Mouse (Mus musculus): Measurements from ENCODE around the gene Syne1.

Syne1 gene

DNA sequence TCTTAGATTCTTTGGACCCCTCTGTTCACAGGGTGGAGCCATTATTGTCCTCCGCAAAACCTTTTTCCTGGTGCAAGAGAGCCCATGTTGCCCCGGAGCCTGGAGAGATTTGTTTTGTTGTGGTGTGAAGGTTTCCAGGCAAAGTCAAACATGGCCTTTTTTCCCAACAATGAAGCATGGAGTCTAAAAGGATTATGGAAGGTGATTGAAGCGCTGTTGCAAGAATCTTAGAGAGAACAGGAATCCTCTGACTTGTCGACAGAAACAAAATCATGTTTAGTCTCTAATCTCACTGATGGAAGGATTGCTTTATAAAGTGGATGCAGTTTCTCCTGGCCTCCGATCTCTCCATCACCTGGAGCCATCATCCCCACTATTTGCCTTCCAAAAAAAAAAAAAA is at the start of gene Syne1:
Syne1 (minus strand) TSS at position 101 of the 400 bp plus-strand sequence.
- in situ Hi-C loops (cut with MboI; ENCODE audit: low sequenced_read_pairs): no loop called here

DNA sequence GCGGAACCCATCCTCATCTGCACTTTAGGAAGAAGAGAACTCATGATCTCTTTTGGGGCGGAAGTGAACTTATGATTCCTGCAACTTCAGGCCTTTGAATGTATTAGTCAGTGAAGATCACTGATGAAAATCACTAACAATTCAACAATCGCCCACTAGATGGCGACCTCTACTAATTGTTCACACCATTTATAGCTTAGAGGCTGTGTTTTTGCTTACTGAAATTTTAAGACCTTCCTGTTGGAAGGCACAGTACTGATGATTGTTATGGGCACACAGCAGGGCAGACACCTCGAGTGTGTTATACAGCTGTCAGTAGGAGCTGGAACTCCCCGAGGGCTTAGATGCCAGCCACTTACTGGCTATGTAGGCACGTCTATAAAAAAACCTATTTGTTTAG is 48.8 kb upstream of the Syne1 start:
- in situ Hi-C loops (cut with MboI; ENCODE audit: low sequenced_read_pairs): no loop called here

DNA sequence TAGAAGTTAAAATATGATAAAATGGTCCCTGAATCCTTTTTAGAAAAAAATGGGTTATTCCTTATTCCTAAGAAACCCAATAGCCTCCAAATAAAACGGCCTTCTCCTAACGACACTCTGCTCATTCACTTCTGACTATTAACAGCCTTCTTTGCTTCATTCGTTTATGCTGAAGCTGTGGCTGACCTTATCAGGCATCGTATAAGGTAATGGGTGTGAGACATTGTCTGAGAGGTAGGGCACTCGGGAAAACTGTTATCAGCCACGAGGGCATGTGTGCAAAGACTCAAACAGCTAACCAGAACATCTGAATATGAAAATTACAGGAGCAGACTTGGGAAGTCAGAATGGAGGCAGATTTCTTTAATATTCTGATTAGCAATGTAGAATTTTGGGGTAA is 45.3 kb upstream of the Syne1 start:
- in situ Hi-C loops (cut with MboI; ENCODE audit: low sequenced_read_pairs): loop anchor here (10.0 kb wide), 1 partner anchor 188 kb away; no protein-coding TSS in a partner anchor

DNA sequence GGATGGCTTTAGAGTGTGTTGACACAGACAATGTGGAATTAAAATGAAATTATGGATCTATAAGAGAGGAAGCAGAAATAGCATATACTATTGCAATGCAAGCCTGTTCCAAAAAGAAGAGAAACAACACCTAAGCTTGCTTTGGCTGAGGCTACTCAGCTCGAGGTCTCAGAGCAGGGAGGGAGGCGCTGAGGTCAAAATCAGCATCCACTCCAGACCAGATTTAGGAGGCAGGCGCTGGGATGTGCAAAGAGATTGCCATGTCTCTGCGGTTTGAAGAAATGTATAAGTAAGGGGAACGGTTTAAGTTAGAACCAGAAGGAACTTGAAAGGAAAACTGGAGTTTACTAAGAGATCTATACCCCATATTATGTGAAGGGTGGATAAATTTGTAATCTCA is 43.2 kb upstream of the Syne1 start:
- in situ Hi-C loops (cut with MboI; ENCODE audit: low sequenced_read_pairs): loop anchor here (10.0 kb wide), 1 partner anchor 190 kb away; no protein-coding TSS in a partner anchor

DNA sequence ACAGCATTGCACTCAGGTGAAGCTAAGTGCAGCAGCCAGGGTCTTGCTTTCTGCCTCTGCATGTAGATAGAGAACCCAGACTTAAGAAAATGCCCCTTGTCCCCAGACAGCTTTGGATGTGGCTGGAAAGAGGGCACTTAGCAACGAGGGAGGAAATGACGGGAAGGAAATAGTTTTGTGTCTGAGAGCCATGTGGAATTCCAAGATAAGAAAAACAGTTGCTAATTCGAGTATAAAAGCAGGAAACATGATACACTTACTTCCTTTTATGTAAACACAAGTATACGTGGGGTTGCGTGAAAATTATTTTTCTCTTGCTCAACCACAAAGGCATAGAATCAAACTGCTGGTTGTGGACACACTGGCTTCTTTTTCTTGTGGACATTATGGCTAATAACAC is 42.2 kb upstream of the Syne1 start, which contains the start of gene Myct1:
Myct1 (plus strand) TSS at position 312 of the 400 bp plus-strand sequence.
- in situ Hi-C loops (cut with MboI; ENCODE audit: low sequenced_read_pairs): loop anchor here (10.0 kb wide), 1 partner anchor 191 kb away; no protein-coding TSS in a partner anchor

DNA sequence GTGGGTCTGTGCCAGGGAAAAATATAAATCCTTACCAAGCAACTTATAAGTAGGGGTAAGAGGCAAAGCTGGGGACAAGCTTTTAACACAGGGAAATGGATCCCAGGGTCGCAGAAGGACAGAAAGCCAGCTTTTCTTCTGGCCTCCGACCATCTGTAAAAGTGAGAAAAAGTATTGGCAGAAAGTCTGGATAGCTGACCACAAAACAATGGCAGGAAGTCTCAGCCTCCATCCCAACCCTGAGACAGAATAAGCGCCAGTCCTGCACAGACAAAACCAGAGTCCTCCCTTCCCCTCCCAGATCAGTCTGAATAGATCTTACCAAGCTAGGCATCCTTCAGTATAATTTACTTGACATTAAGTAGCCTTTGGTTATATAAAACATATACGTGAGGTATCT is 40.7 kb upstream of the Syne1 start:
- in situ Hi-C loops (cut with MboI; ENCODE audit: low sequenced_read_pairs): loop anchor here (10.0 kb wide), 1 partner anchor 193 kb away; no protein-coding TSS in a partner anchor

DNA sequence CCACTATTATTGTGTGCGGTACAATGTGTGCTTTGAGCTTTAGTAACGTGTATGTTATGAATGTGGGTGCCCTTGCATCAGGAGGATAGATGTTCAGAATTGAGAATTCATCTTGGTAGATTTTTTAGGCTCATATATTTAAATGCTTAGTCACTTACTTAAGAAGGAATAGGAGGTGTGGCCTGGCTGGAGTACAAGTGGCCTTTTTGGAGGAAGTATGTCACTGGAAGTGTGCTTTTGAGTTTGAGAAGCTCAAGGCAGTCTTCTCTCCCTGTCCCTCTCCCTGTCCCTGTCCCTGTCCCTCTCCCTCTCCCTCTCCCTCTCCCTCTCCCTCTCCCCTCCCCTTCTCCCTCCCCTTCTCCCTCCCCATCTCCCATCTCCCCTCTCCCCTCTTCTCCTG is 39.8 kb upstream of the Syne1 start:
- in situ Hi-C loops (cut with MboI; ENCODE audit: low sequenced_read_pairs): loop anchor here (10.0 kb wide), 1 partner anchor 194 kb away; no protein-coding TSS in a partner anchor

DNA sequence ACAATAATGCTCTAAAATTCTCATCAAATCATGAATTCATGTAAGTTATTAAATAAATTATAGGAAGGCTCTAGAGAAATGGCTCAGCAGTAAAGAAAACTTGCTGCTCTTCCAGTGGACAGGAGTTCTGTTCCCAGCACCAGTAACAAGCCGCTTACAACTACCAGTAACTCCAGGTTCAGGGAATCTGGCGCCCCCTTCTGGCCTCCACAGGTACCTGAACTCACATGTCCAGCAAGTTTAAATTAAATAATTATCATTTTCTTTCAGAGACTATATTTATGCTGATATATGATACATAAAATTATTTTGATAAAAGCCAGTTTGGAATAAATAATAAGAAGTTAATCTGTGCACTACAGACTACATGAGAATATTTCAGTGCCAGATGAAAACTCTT is 22.0 kb upstream of the Syne1 start:
- in situ Hi-C loops (cut with MboI; ENCODE audit: low sequenced_read_pairs): no loop called here

DNA sequence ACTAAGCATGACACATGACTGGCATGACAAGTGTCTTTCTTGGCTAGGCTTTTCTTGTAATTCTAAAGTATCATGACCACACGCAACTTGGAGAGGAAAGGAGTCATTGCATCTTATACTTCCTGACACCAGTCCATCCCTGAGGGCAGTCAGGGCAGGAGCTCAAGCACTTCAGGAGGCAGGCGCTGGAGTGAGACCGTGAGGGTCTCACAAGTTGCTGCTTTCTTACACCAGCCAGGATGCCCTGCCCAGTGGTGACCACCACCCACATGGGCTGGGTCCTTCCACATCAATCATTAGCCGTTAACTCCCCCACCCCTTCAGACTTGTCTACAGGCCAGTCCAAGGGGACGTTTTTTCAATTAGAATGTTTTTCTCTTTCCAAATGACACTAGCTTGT is 20.1 kb upstream of the Syne1 start:
- in situ Hi-C loops (cut with MboI; ENCODE audit: low sequenced_read_pairs): no loop called here

DNA sequence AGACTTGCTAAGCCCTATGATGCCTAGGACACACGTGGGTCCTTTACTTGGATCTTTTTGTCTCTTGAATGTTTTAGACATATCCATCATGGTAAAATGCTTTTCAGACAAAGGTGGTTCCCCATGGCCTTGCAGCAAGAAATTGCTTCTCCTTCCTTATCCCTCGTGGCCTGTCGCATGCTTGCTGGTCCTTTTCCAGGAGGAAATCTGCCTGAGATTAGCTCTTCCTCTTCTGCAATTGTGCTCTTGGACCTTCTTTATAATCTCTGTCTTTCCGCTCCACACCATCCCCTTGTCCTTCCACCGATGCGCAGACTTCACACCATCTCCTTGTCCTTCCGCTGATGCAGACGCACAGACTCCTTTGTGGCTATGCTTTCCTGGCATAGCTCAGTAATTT is 18.8 kb upstream of the Syne1 start:
- in situ Hi-C loops (cut with MboI; ENCODE audit: low sequenced_read_pairs): no loop called here

DNA sequence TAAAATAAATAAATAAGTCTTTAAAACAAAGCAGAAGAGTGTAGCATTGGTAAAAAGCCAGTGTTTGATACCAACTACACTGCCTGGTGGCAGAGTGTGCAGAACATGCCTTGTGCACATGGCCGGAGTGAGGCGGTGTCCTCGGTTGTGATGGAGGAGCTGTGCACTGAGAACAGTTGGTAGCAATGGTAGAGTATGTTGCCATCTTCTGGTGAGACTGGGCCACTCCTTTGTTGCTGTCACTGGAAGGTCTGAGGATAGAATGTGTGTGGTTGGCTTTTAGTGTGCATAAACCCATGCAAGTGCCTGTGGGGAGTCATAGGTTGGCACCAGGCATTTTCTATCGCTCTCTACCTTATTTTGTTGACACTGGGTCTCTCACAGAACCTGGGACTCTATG is 17.7 kb upstream of the Syne1 start:
- in situ Hi-C loops (cut with MboI; ENCODE audit: low sequenced_read_pairs): no loop called here

DNA sequence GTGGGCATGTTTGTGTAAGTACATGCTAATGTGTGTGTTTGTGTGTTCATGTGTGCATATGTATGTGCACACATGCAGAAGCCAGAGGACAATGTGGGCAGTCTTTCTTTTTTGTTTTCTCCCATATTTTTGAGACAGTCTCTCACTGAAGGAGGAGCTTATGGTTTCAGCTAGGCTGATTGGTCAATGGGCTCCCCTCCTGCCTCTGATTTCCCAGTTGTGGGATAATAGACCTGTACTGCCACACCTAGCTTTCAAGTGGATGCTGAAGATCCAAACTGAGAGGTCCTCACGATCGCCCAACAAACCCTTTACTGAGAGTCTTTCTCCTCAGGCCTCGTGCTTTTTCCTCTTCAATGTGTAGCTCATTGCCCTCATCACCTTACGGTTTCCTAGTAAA is 10.4 kb upstream of the Syne1 start:
- in situ Hi-C loops (cut with MboI; ENCODE audit: low sequenced_read_pairs): no loop called here

DNA sequence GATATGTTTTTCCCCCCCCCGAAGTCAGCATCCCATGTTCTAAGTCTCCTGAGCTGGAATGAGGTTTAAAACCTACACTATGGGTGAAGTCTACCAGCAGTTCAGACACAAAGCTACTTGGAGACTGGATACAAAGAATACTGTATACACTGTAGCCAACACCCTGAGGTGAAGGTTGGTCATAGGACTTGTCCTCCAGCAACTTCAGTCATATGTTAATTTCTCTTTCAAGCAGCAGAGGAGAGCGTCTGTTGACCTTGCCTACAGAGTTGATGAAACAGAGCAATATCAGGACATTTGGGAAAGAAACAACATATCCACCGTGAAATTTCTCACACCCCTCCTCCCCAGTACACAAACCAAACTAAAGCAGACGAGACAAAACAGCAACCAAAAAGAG is 9.2 kb upstream of the Syne1 start:
- in situ Hi-C loops (cut with MboI; ENCODE audit: low sequenced_read_pairs): no loop called here

DNA sequence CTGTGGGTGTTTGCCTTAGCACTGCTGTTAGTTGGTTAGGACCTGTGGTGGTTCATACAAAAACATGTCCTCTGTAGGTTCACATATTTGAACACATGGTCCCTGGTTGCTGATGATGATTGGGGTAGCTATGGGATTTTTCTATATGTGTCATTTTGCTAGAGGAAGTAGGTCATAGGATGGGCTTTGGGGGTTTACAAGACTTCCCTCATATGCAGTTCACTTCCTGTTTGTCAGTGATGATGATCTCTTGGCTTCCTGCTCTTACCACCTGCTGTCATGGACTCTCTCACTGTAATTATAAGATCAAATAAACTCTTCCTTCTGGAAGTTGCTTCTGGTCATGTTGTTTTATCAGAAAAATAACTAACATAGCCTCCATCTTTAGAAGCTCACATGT is 7.5 kb upstream of the Syne1 start:
- in situ Hi-C loops (cut with MboI; ENCODE audit: low sequenced_read_pairs): no loop called here

DNA sequence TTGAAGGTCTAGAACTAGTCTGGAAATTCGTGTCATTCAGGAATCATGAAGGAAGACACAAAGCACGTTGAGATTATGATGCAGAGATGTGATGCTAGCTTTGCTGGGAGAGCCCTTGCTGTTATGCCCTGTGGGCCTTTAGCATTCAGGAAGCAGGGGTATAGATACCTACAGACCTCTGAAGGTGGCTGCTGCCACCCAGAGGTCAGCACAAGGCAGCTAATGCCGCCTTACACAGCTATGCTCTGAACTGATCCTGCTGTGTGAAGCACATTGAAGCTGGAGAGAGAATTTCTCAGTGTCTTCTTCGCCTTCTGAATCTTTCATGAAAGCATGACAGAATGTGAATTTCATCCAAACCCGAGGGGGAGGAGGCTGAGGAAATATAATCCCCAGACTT is 3.7 kb upstream of the Syne1 start:
- in situ Hi-C loops (cut with MboI; ENCODE audit: low sequenced_read_pairs): no loop called here

DNA sequence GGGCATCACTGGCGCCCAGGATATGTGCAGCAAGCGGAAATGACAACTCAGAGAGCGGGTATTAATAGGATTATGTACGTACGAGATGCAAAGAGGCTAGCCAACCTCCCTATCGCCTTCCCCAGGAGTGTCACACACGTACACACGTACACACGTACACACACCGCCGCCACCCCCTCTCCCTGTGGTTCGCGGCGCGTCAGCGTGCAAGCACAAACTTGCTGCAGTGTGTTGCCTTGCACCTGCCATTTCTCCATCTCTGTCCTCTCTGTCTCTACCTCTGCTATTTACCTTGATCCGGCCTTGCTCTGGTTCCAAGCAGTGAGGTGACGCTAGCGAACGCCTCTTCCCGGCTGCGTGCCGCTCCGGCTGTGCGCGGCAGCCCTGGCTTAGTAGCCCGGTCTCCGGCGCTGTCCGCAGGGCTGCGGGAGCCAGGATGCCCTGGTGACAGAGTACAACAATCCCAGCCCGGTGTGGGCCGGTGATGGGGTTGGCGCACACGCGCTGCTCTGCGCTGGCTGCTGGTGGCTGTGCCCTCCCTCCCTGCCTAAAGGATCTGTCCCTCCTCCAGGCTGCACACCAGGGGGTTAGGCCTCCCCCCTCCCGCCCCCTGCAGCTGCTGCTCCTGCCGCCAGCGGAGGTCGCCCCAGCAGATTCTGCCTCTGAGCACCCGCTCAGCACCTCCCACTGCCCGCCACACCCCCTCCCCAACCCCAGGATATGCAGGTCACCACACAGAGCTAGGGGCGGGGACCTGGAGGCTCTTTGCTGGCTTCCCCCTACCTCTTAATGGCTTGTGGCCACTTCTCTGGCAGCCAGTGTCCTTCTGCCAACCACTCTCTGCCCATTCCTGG is 887 bp downstream of the Syne1 start:
- in situ Hi-C loops (cut with MboI; ENCODE audit: low sequenced_read_pairs): no loop called here

DNA sequence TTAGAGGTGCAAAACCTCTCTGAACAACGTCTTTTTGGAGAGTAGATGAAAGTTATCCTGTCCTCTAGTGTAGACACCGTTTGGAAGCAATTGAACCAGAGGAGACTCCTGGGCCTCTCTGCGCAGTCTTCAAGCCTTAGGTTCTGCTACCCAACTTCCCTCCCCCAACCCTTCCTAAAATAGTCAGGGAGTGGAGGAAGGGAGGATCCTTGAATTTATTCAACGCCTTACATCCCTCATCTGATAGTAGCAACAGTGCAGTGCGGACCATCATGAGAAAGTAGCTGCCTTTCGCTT is 1.5 kb downstream of the Syne1 start:
- in situ Hi-C loops (cut with MboI; ENCODE audit: low sequenced_read_pairs): no loop called here

DNA sequence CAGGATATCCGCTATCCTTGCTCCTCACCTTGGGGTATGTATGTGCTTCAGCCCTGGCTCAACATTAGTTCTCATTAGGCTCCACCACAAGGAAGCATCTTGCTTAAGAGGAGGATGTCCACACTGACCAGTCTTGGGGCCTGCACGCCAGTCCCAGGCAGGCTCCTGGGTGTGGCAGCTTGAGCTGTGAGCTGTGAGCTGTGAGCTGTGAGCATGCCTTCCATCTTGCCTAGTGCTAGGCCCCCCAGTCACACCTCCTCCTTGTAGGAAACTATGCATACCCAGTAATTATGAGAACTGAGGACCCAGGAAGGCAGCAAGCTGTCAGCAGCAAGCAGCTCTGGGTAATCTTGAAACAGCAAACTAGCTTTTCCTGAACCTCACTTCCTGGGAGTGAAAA is 2.6 kb downstream of the Syne1 start:
- in situ Hi-C loops (cut with MboI; ENCODE audit: low sequenced_read_pairs): no loop called here

DNA sequence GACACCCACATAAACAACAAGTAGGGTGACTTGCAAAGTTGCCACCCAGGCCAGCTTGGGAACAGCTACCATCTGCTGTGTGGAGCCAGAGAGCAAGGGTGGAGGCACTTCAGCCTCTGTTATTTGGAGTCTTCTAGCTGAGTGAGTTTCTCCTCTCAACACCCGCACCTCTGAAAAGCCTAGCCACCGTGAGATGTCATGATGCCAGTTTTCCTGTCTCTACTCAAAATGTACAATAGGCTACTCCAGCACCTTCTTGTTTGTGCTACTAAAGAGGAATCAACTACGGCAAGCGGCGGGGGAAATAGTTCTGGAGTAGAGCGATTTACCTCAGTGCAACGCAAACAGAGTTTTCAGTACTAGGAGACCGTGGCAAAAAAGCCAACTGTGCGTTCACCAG is 3.5 kb downstream of the Syne1 start:
- in situ Hi-C loops (cut with MboI; ENCODE audit: low sequenced_read_pairs): no loop called here

DNA sequence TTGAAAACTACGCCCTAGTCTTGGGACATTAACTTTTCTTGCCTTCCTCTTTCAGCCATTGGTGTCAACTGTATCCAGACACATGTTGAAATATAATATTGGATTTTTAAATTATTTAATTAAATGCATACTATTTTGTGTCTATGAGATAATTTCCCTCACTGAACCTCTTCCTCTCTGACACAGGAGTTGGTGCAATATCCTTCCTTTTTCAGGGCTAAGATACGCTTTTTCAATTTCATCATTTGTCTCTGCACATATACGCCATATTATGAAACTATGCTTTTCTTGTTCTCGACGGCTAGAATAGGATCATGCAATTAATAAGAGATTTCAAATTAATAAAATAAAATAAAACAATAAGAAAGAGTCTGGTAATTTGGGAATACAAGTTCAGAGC is 4.9 kb downstream of the Syne1 start:
- in situ Hi-C loops (cut with MboI; ENCODE audit: low sequenced_read_pairs): no loop called here

DNA sequence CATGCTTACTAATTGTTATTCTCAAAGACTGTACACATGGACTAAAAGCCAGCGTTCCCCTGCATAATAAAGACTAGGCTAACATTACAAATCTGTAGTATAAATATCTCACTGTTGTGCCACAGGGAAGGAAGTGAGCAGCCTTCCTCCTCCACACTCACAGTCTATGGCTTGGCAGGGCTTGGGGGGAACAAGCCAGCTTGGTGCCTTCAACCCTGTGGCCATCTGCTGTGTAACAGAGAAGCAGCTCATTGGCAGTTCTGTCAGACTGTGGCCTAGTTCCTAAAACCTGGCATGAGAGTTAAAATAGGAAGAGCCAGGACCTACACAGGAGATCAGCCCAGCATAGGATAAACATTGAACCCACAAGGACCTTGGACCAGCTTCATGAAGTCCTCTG is 23.0 kb downstream of the Syne1 start:
- in situ Hi-C loops (cut with MboI; ENCODE audit: low sequenced_read_pairs): no loop called here

DNA sequence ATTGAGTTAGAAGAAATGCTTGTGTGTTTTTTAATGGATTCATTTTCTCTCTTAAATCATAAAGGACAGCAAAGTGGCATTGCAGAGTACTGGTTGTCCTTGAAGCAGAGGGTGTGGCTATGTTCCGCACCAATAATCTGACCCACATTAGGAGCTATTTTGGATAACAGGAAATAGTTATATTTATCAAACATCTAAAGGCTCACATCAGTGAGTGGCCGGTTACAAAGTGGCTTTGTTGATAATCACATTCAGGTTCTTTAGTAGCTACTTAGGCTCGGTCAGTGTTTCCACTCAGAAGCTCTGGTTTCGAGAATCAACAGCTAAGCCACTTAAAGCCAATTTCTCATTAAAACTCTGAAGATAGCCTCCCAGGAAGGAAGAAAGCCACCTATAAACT is 23.6 kb downstream of the Syne1 start:
- in situ Hi-C loops (cut with MboI; ENCODE audit: low sequenced_read_pairs): no loop called here

DNA sequence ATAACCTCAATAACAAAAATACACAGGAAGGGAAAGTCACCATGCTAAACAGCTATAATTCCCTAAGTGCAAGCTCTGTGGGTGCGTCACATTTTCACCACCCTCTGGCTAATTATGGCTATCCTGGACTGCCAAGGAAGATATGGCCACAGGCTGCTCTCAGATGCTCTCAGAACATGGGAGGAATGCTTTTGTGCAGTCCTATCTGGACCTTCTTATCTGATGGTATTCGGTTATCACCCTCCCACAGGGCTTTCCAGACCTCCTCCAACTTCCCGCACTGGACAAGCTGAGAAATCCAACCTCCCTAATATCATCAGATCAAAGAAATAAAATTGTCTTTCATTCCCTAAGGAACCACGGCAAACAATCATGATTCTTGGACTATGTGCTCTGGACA is 28.4 kb downstream of the Syne1 start:
- in situ Hi-C loops (cut with MboI; ENCODE audit: low sequenced_read_pairs): no loop called here
